Mouse (Mus musculus) heart, embryonic 13.5 days (tissue): ENCODE data around the gene Dock1. TPM values are rescaled to one million over a fixed set of nuclear protein-coding genes. Genes with fewer than 3 reads are reported as not detected.

ENCODE experiments used
- ATAC-seq: fragments of 200-750 bp; cut with Nextera tagmentation; 2 replicates; pipeline ENCODE4 v1.8.0; 2017; ENCODE audit warnings: moderate TSS enrichment; ENCODE audit not compliant: insufficient number of reproducible peaks, low FRiP score, low TSS enrichment; ENCODE audit errors: extremely low read depth
- H3K27ac ChIP-seq: fragments of 300-500 bp; sonication (generic); replicated peaks from 2 replicates; pipeline ENCODE4 v1.5.1; 2015; ENCODE audit warnings: moderate library complexity, mild to moderate bottlenecking, inconsistent platforms
- H3K27me3 ChIP-seq: fragments of 300-500 bp; sonication (generic); replicated peaks from 2 replicates; pipeline ENCODE4 v1.6.1; 2015; ENCODE audit warnings: mild to moderate bottlenecking, inconsistent platforms
- H3K36me3 ChIP-seq: fragments of 300-500 bp; sonication (generic); 2 replicates; pipeline ENCODE4 v1.6.1; 2015; ENCODE audit warnings: mild to moderate bottlenecking, inconsistent platforms
- H3K4me1 ChIP-seq: fragments of 300-500 bp; sonication (generic); 2 replicates; pipeline ENCODE4 v1.6.1; 2015; ENCODE audit warnings: inconsistent platforms
- H3K4me2 ChIP-seq: fragments of 300-500 bp; sonication (generic); 2 replicates; pipeline ENCODE4 v1.6.1; 2015; ENCODE audit warnings: inconsistent platforms, mild to moderate bottlenecking, moderate library complexity
- H3K4me3 ChIP-seq: fragments of 300-500 bp; sonication (generic); 2 replicates; pipeline ENCODE4 v1.5.1; 2015; ENCODE audit warnings: moderate library complexity, mild to moderate bottlenecking, inconsistent platforms
- H3K9ac ChIP-seq: fragments of 300-500 bp; sonication (generic); 2 replicates; pipeline ENCODE4 v1.6.1; 2015; ENCODE audit warnings: inconsistent platforms, mild to moderate bottlenecking, moderate library complexity
- H3K9me3 ChIP-seq: fragments of 300-500 bp; sonication (generic); 2 replicates; pipeline ENCODE4 v1.6.1; 2016; ENCODE audit warnings: inconsistent platforms
- WGBS: fragments of 180-500 bp; shearing (Covaris S2); methylation state at CpG from one replicate; pipeline ENCODE4 v1.1.7; 2015; ENCODE audit warnings: mixed read lengths; 5-methylcytosine and 5-hydroxymethylcytosine counted together
- polyA plus RNA-seq: library from polyadenylated mRNA; unstranded; fragments of >200 nt; fragmentation: Nextera tagmentation; extraction: Ambion mirVana; gene quantifications from 2 replicates; pipeline ENCODE4 v1.2.1, GENCODE M21; 2015

Dock1 gene
- polyA plus RNA-seq, 1 experiment from 2014 or later: 19.8 TPM

DNA sequence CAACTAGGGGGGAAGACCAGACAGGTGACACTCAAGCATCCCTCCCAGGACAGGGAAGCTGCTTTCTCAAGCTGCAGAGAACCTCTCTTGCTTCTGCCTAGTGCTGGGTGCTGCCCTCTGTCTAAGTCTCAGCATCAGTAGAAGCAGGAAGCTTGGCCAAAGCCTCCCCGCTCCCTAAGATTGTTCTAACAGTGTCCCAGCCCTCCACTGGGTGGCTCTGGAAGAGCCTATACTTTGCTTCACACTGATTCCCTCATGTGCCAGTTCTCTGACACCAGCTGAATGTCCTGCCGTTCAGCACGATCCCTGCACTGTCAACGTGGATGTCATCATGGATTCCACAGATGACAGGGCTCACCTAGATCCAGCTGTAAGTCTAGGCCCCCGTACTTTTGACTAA lies 324.5 kb downstream of the Dock1 start:
- Histone ChIP-seq H3K4me2 (no peak overlapping the region), H3K27me3 (no peaks in the 10 kb centered on the region), H3K4me1 (no peaks in the 10 kb centered on the region), H3K9me3 (no peaks in the 10 kb centered on the region), H3K27ac (no peak overlapping the region), H3K4me3 (no peak overlapping the region), H3K9ac (no peak overlapping the region), H3K36me3 (peaks cover 25% of the 10 kb centered on the region)
- WGBS: 64% methylated on average over 5 of the region's 5 CpGs
- no peak for ATAC-seq

DNA sequence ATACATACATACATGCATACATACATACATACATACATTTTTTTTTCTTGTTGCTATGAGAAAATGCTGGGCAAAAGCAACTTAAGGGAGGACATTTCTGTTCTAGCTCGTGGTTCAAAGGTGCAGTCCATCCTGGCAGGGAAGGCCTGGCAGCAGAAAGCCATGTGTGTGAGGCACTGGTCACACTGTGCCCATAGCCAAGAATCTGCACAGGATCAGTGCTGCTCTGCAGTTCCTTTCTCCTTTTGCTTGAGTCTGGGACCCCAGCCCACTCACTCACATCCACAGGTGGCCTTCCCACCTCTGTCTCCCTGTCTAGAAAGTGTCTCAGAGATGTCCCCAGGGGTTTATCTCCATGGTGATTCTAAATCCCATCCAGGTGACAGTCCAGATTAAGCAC lies 331.8 kb downstream of the Dock1 start:
- no peak overlapping the region for H3K4me3 ChIP-seq
- no peak for ATAC-seq
- no peak overlapping the region for H3K27ac ChIP-seq
- H3K36me3 ChIP-seq: peaks cover 27% of the 10 kb centered on the region
- H3K4me1 ChIP-seq: no peaks in the 10 kb centered on the region
- no peak overlapping the region for H3K9ac ChIP-seq
- no peaks in the 10 kb centered on the region for H3K27me3 ChIP-seq
- no peak overlapping the region for H3K4me2 ChIP-seq
- 78% methylated on average over 1 of the region's 1 CpGs for WGBS
- H3K9me3 ChIP-seq: no peaks in the 10 kb centered on the region

DNA sequence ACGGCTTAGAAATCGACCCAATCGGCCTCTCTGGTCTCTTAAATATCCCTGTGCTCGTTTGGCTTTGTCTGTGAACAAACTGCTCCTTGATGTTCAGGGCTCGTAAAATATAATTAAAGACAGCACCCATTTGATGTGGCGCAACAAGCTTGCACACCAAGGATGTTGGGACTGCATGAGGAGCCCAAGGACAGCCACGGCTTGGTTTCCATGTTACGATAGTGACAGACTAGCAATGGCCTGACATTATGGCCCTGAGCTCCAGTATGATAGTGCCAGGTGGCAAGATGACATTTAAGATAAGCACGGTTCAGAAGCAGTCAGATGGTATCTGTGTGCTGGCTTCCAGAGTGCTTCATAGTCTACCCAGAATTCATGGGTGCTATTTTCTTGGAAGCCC lies 332.4 kb downstream of the Dock1 start:
- H3K27ac ChIP-seq: no peak overlapping the region
- no peaks in the 10 kb centered on the region for H3K9me3 ChIP-seq
- H3K4me3 ChIP-seq: no peak overlapping the region
- no peak for ATAC-seq
- H3K9ac ChIP-seq: no peak overlapping the region
- WGBS: 87% methylated on average over 9 of the region's 9 CpGs
- H3K4me1 ChIP-seq: no peaks in the 10 kb centered on the region
- peaks cover 27% of the 10 kb centered on the region for H3K36me3 ChIP-seq
- no peaks in the 10 kb centered on the region for H3K27me3 ChIP-seq
- no peak overlapping the region for H3K4me2 ChIP-seq

DNA sequence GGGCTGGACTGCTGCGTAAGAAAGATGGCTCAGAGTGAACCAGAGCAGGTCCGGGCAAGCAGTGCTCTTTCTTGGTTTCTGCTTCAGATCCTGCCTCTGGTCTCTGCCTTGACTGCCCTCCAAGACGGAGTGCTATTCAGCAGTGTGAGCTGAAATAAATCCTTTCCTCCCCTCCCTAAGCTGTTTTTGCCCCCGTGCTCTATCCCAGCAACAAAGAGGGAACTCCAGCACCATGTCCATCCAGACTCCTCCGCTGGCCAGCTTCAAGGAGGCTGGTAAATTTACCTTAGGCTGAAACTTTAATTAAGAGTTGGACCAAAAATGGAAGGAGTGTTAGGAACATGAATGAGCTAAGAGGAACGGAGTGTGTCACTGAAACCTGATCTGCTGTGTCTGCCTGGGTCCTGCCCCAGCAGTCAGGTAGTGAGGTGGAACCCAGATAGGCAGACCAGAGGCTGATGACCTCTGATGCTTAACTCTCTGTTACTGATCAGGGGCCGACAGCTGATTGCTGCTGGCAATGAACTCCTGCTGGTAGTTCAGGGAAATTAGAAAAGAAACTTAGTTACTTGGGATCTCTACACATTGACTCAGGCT lies 335.6 kb downstream of the Dock1 start:
- no peaks in the 10 kb centered on the region for H3K4me1 ChIP-seq
- H3K36me3 ChIP-seq: peaks cover 7% of the 10 kb centered on the region; the same call in 1 of the 2 replicates
- no peaks in the 10 kb centered on the region for H3K27me3 ChIP-seq
- ATAC-seq: no peak
- 53% methylated on average over 7 of the region's 7 CpGs for WGBS
- no peak overlapping the region for H3K4me3 ChIP-seq
- H3K27ac ChIP-seq: no peak overlapping the region
- no peak overlapping the region for H3K4me2 ChIP-seq
- H3K9me3 ChIP-seq: no peaks in the 10 kb centered on the region
- no peak overlapping the region for H3K9ac ChIP-seq

DNA sequence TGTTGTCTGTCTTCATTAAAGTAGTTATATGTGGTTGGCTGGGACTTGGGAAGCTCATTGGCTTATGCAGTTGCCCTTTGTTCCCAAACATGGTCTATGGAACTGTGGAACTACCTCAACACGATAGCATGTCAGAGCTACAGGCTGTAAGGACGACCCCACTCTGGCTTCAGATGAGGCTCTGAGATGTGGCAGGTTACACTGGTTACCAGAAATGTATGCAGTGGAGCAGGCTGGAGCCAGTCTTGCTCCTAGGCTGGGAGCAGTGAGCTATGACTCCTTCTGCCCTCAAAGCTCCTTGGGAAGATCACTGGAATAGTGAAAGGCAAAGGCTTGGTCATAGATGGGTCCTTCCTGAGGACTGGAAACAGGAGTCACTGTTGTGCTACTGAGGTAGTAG lies 337.6 kb downstream of the Dock1 start:
- 72% methylated on average over 2 of the region's 2 CpGs for WGBS
- Histone ChIP-seq H3K4me2 (no peak overlapping the region), H3K27ac (no peak overlapping the region), H3K36me3 (no peaks in the 10 kb centered on the region), H3K4me3 (no peak overlapping the region), H3K4me1 (no peaks in the 10 kb centered on the region), H3K27me3 (no peaks in the 10 kb centered on the region), H3K9me3 (no peaks in the 10 kb centered on the region), H3K9ac (no peak overlapping the region)
- ATAC-seq: no peak

DNA sequence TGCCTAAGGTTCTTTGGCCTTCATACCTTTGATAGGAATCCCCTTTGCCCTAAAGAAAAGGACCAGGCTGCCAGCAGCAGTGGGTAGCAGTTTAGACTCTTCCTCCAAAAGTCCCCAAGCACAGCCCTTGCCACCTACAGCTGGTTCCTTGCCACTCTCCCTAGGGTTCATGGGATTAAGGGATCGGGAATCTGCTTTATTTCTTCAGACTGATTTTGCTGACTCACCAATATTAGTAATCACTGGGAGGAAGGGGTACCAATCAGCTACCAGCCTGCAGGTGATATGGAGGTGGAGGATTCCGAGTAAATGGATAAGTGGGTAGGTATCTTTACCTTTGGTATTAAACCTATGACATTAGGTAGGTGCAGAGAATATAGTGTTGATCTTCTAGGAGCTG lies 340.5 kb downstream of the Dock1 start:
- ATAC-seq: no peak
- no peaks in the 10 kb centered on the region for H3K4me1 ChIP-seq
- 77% methylated on average over 2 of the region's 2 CpGs for WGBS
- H3K4me3 ChIP-seq: no peak overlapping the region
- H3K27me3 ChIP-seq: no peaks in the 10 kb centered on the region
- no peak overlapping the region for H3K4me2 ChIP-seq
- H3K36me3 ChIP-seq: no peaks in the 10 kb centered on the region
- H3K27ac ChIP-seq: no peak overlapping the region
- no peak overlapping the region for H3K9ac ChIP-seq
- no peaks in the 10 kb centered on the region for H3K9me3 ChIP-seq

DNA sequence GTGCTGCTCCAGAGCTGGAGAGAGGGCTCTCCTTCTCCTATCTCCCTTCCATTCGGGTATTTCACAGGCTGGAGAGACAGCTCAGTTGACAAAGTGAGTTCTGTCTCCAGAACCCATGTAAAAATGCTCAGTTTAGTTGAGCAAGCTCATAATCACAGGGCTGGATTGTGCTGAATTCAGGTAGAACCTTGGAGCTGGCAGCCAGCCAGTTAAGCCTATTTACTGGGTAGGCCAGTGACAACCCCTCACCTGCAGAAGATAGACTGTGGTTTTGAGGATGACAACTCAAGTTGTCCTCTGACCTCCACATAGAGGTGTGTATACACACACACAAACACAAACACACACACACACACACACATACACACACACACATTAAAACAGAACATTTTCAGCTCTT lies 347.1 kb downstream of the Dock1 start:
- no peak for ATAC-seq
- H3K27me3 ChIP-seq: no peaks in the 10 kb centered on the region
- peaks cover 8% of the 10 kb centered on the region; the same call in 1 of the 2 replicates for H3K4me1 ChIP-seq
- H3K4me3 ChIP-seq: no peak overlapping the region
- H3K4me2 ChIP-seq: no peak overlapping the region
- 69% methylated on average over 1 of the region's 1 CpGs for WGBS
- H3K9ac ChIP-seq: no peak overlapping the region
- no peaks in the 10 kb centered on the region for H3K9me3 ChIP-seq
- no peak overlapping the region for H3K27ac ChIP-seq
- H3K36me3 ChIP-seq: no peaks in the 10 kb centered on the region

DNA sequence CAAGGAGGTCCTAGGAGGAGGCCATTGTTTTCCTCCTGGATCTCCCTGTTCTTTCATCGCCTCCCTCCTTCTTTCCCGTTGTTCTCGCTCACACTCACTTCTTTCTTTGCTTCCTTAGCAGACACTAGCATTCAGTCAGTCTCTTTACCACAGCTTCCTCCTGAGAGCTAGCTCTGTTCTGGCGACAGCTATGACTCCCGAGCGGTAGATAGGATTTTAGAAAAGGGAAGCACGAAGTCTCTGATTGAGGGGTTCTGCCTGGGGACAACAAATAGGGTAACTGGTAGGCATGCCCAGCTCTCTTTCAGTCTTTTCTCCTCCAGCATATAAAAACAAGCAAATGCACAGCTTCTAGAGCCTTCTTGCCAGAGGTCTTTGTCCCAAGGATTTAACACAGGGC lies 350.3 kb downstream of the Dock1 start:
- H3K9ac ChIP-seq: no peak overlapping the region
- no peak for ATAC-seq
- WGBS: 71% methylated on average over 7 of the region's 7 CpGs
- no peak overlapping the region for H3K4me2 ChIP-seq
- peaks cover 12% of the 10 kb centered on the region; the same call in 1 of the 2 replicates for H3K4me1 ChIP-seq
- no peak overlapping the region for H3K4me3 ChIP-seq
- H3K27ac ChIP-seq: no peak overlapping the region
- no peaks in the 10 kb centered on the region for H3K9me3 ChIP-seq
- no peaks in the 10 kb centered on the region for H3K36me3 ChIP-seq
- no peaks in the 10 kb centered on the region for H3K27me3 ChIP-seq

DNA sequence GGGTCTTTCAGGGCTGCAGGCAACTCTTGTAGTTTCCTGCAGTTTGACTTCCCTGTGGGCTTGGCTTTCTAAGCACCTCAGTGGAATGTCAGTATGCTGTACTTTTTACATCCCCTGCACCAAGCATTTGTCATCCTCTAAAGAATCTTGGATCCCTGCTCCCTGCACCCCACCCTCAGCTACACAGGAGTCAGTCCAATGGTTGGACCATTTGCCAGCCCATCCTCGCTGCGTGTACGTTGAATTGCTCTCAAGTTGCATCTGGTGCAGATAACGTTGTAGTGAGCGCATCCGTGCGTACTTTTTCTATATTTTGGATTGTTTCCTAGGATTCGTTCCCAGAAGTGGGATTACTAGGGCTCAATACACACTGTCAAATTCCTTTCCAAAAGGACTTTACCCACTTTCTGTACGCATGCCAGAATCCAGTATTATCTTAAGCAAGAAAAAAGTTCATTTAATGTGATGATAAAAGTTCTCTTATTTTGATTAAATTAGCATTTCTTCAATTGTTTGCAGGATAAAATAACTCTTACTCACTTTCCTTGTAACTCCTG lies 351.2 kb downstream of the Dock1 start:
- Histone ChIP-seq H3K4me3 (no peak overlapping the region), H3K36me3 (no peaks in the 10 kb centered on the region), H3K9ac (no peak overlapping the region), H3K4me2 (no peak overlapping the region), H3K4me1 (peaks cover 12% of the 10 kb centered on the region; the same call in 1 of the 2 replicates), H3K9me3 (no peaks in the 10 kb centered on the region), H3K27ac (no peak overlapping the region), H3K27me3 (no peaks in the 10 kb centered on the region)
- ATAC-seq: no peak
- WGBS: 77% methylated on average over 9 of the region's 9 CpGs

DNA sequence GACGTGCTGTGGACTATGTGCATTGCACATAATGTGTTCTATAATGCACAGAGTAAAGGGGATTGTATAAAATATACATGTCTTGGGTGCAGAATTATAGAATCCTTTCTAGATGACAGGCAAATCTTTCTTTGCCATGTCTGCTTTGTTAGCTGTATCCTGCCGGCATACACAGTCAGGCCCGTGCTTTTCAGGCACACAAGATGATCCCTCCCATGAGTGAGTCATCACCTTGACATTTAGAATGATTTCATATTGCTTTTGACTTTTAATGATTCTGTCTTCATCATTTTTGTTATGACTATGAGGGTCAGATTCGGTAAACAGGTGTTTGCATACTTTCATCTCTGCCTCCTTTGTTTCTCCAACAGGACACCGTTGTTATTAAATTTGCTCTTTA lies 354.1 kb downstream of the Dock1 start:
- ATAC-seq: no peak
- peaks cover 12% of the 10 kb centered on the region; the same call in 1 of the 2 replicates for H3K4me1 ChIP-seq
- WGBS: 73% methylated on average over 5 of the region's 5 CpGs
- no peak overlapping the region for H3K4me2 ChIP-seq
- no peak overlapping the region for H3K4me3 ChIP-seq
- peaks cover 13% of the 10 kb centered on the region; the same call in 1 of the 2 replicates for H3K27me3 ChIP-seq
- no peaks in the 10 kb centered on the region for H3K36me3 ChIP-seq
- H3K9ac ChIP-seq: no peak overlapping the region
- H3K9me3 ChIP-seq: no peaks in the 10 kb centered on the region
- no peak overlapping the region for H3K27ac ChIP-seq

DNA sequence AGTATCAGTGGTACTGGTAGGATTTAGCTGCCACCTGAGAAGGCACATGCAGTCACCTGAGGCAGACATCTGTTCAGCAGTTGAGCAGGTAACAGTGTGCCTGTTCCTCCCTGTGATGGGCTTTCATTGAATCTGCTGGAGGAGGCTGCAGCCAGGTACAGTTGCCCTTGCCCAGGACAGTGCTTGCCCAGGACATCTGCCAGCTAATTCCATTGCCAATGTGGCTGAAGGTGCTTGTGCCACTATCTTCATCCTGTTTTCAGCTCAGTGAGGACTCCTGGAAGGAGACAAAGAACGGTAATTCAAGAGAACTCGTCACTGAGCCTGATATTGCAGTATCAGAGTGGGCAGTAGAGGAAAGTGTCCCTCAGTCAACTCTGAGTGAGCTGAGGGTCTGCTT lies 358.3 kb downstream of the Dock1 start:
- ATAC-seq: no peak; the same call in 1 of the 2 replicates
- WGBS: 81% methylated on average over 2 of the region's 2 CpGs

DNA sequence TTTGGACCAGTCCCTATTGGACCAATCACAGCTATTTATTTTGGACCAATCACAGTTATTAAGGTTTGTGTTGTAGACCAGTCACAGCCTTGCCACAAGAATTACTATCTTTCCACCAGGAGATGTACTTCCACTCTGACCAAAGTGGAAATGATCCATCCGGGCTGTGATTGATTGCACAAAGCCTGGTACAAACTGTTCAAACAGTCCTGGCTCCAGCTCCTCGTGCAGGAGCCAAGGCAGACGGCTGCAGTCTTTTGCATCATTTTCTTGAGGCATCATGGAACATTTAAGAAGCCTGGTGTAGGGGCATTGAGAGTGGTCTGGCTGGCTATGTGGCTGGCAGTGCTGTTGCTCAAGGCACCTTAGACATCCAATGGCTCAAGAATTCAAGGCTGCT lies 358.7 kb downstream of the Dock1 start:
- Histone ChIP-seq H3K36me3 (no peaks in the 10 kb centered on the region), H3K9me3 (no peaks in the 10 kb centered on the region), H3K27ac (no peak overlapping the region), H3K4me2 (no peak overlapping the region), H3K4me1 (peaks cover 26% of the 10 kb centered on the region), H3K27me3 (peaks cover 13% of the 10 kb centered on the region; the same call in 1 of the 2 replicates), H3K9ac (no peak overlapping the region), H3K4me3 (no peak overlapping the region)
- ATAC-seq: no peak
- 77% methylated on average over 3 of the region's 3 CpGs for WGBS

More for the DNA sequence above, 358.3 kb downstream of the Dock1 start:
- Histone ChIP-seq H3K4me3 (no peak overlapping the region), H3K9me3 (no peaks in the 10 kb centered on the region), H3K4me2 (no peak overlapping the region), H3K36me3 (no peaks in the 10 kb centered on the region), H3K27ac (no peak overlapping the region), H3K4me1 (peaks cover 26% of the 10 kb centered on the region), H3K27me3 (peaks cover 13% of the 10 kb centered on the region; the same call in 1 of the 2 replicates), H3K9ac (no peak overlapping the region)
